Mouse (Mus musculus): ENCODE data around the gene Zfp420. TPM values are rescaled to one million over a fixed set of nuclear protein-coding genes. Genes with fewer than 3 reads are reported as not detected.
"Not testable (repeated sequence)": the region's sequence is repeated elsewhere in the genome, so short reads cannot be mapped to it uniquely, and the experiment has no call there.

Zfp420 gene
- polyA plus RNA-seq, 1 experiment from 2014 or later = 14.2 TPM

DNA sequence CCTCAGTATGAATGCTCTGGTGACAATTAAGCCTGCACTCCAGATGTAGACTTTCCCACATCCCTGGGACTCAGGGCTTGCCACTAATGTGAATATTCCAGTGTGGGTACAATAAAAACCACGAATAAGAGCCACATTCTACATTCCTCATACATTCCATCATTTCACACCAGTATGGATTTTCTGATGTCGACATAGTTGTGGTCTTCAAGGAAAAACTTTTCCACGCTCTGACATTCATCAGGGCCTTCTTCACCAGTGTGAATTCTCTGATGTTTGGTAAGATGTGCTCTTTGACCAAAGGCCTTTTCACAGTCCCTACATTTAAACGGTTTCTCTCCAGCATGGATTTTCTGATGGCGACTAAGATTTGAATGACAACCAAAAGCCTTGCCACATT lies 15.2 kb upstream of the Zfp420 start:
- Histone ChIP-seq H3K27ac (replicated peaks) (no peak overlapping the region), H3K9ac (replicated peaks) (no peak overlapping the region), H3K4me1 (no peaks in the 10 kb centered on the region), H3K9me3 (no peaks in the 10 kb centered on the region), H3K4me3 (no peak overlapping the region), H3K4me2 (replicated peaks) (no peak overlapping the region), H3K27me3 (no peaks in the 10 kb centered on the region), H3K36me3 (peaks cover 46% of the 10 kb centered on the region)
- WGBS = 94% methylated on average over 5 of the region's 5 CpGs
- no peak for ATAC-seq (ENCODE audit: low FRiP score, low read depth)

DNA sequence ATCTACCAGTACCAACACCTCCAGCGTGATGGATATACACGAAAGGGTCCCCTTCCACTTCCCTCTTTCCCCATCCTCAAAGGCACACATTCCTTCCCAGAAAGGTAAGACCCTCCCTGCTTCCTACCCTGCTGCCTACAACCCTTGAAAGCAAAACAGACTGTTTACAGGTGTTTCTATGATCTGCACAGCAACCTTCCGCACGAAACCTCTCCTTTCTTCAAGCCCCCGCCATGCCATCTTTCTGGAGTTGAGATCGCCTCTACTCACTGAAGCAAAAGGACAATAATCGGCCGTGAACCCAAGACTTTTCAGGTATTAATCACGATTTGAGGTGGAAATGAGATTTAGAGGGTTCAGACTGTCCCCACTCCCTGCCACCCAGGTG lies 7.0 kb upstream of the Zfp420 start:
- H3K4me1 ChIP-seq = peaks cover 10% of the 10 kb centered on the region
- H3K4me2 ChIP-seq (replicated peaks) = peak overlapping the region; percentile 81

DNA sequence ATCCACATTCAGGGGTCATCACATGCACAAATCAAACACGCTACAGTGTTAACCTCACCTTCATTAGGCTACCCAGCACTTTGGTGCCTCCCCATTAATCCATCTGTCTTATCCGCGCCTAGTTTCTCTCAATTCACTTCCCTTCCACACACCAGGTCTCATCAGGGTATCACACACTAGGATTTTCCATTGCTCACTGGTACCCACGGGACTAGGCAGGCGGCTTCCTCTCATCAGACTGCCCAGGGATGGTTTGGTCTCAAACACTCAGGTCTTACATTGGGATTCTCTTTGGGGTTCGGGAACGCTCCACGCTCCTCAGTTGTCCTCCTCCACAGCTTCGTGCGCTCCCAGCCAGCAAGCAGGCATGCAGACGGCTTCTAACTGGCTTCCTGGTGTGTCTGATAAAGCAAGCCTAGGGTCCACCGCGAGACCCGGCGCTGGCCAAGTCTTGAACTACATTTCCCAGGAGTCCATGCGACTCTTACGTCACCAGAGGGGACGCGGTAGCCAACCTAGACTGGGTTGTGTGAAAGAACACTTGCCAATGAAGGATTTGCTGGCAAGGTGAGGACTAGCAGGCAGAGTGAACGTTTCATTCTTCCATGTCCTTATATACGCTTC lies 6.4 kb upstream of the Zfp420 start, which contains the start of gene Zfp940:
Gene Zfp940, minus strand, starts transcription at position 451 of the 624 bp plus-strand sequence.
- H3K4me2 ChIP-seq (replicated peaks) = peak within 1 kb of the TSS; percentile 81
- peak within 1 kb of the TSS; percentile 70 for H3K9ac ChIP-seq (replicated peaks)
- peak; percentile 98 for ATAC-seq (ENCODE audit: low FRiP score, low read depth)
- peak within 1 kb of the TSS; percentile 58 for H3K4me3 ChIP-seq
- H3K36me3 ChIP-seq = peaks cover 18% of the 10 kb centered on the region
- no peaks in the 10 kb centered on the region for H3K27me3 ChIP-seq
- peak within 1 kb of the TSS; percentile 32 for H3K27ac ChIP-seq (replicated peaks)
- 0 out of 2 replicates have a peak, but pooled peaks cover 4% of the 10 kb centered on the region for H3K9me3 ChIP-seq
- peaks cover 10% of the 10 kb centered on the region for H3K4me1 ChIP-seq
- WGBS = 2% methylated on average over 21 of the region's 21 CpGs

More for the DNA sequence above, 7.0 kb upstream of the Zfp420 start:
- no peaks in the 10 kb centered on the region for H3K27me3 ChIP-seq
- H3K9ac ChIP-seq (replicated peaks) = peak overlapping the region; percentile 70
- peaks cover 19% of the 10 kb centered on the region for H3K36me3 ChIP-seq
- no peak for ATAC-seq (ENCODE audit: low FRiP score, low read depth)
- H3K9me3 ChIP-seq = 0 out of 2 replicates have a peak, but pooled peaks cover 4% of the 10 kb centered on the region
- no peak overlapping the region for H3K27ac ChIP-seq (replicated peaks)
- 56% methylated on average over 9 of the region's 9 CpGs for WGBS
- H3K4me3 ChIP-seq = peak overlapping the region; percentile 58

DNA sequence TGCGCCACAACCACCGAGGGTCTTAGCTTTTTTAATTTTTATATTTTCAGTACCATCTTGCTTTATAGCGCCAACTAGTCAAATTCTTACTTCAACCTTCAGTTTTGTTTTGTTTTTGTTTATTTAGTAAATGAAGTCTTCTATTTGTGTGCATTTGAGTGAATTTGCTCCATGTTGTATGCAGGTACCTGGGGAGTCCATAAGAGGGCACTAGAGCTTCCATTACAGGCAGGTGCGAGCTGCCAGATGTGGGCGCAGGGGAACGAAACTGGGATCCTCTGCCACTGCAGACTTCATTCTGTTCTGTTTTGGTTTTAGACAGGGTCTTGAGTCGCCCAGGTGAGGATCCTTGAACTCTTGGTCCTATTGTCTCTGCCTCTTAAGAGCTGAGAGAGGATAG lies 1.9 kb downstream of the Zfp420 start:
- no peaks in the 10 kb centered on the region for H3K9me3 ChIP-seq
- 0 out of 2 replicates have a peak, but pooled peaks cover 6% of the 10 kb centered on the region for H3K36me3 ChIP-seq
- peaks cover 7% of the 10 kb centered on the region for H3K4me1 ChIP-seq
- H3K4me3 ChIP-seq = no peak overlapping the region
- no peak overlapping the region for H3K4me2 ChIP-seq (replicated peaks)
- WGBS = 89% methylated on average over 7 of the region's 7 CpGs
- no peak overlapping the region for H3K27ac ChIP-seq (replicated peaks)
- no peaks in the 10 kb centered on the region for H3K27me3 ChIP-seq
- ATAC-seq (ENCODE audit: low FRiP score, low read depth) = no peak
- no peak overlapping the region for H3K9ac ChIP-seq (replicated peaks)

- no peak overlapping the region for H3K4me3 ChIP-seq
- peaks cover 38% of the 10 kb centered on the region for H3K9me3 ChIP-seq
- peaks cover 55% of the 10 kb centered on the region for H3K36me3 ChIP-seq
- H3K4me1 ChIP-seq = no peaks in the 10 kb centered on the region
- 92% methylated on average over 10 of the region's 10 CpGs for WGBS
- H3K4me2 ChIP-seq (replicated peaks) = no peak overlapping the region
- H3K9ac ChIP-seq (replicated peaks) = no peak overlapping the region
- no peak for ATAC-seq (ENCODE audit: low FRiP score, low read depth)
- H3K27ac ChIP-seq (replicated peaks) = no peak overlapping the region
- H3K27me3 ChIP-seq = no peaks in the 10 kb centered on the region
These were observed 14.5 kb downstream of the Zfp420 start for GRCm38 (mm10) chr7:29874256-29874655.

DNA sequence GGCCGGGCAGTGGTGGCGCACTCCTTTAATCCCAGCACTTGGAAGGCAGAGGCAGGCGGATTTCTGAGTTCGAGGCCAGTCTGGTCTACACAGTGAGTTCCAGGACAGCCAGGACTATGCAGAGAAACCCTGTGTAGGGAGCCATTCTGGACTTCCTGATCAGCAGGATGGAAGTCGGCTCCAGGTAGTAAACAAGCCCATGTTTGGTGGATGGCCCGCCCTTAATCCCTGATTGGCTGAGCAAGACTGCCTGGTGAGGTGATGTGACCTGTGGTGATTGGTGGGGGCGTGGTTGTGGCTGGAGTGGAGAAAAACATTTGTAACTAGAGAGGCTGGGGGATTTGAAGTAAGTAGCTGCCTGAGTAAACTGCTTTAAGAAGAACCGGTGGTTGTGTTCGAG lies 17.8 kb downstream of the Zfp420 start:
- Histone ChIP-seq H3K9me3 (peaks cover 30% of the 10 kb centered on the region), H3K36me3 (peaks cover 50% of the 10 kb centered on the region)
- 94% methylated on average over 9 of the region's 9 CpGs for WGBS
- H3K9ac ChIP-seq (replicated peaks); H3K27ac ChIP-seq (replicated peaks); ATAC-seq (ENCODE audit: low FRiP score, low read depth); H3K4me3 ChIP-seq; H3K4me2 ChIP-seq (replicated peaks); H3K27me3 ChIP-seq; H3K4me1 ChIP-seq: not testable (repeated sequence)

- Histone ChIP-seq H3K4me3 (no peak overlapping the region), H3K4me1 (no peaks in the 10 kb centered on the region), H3K27me3 (no peaks in the 10 kb centered on the region), H3K27ac (replicated peaks) (no peak overlapping the region), H3K9me3 (peaks cover 23% of the 10 kb centered on the region), H3K36me3 (peaks cover 32% of the 10 kb centered on the region), H3K4me2 (replicated peaks) (no peak overlapping the region), H3K9ac (replicated peaks) (no peak overlapping the region)
- WGBS = 83% methylated on average over 7 of the region's 7 CpGs
- ATAC-seq (ENCODE audit: low FRiP score, low read depth) = no peak
These were observed 20.3 kb downstream of the Zfp420 start for GRCm38 (mm10) chr7:29880056-29880455.

DNA sequence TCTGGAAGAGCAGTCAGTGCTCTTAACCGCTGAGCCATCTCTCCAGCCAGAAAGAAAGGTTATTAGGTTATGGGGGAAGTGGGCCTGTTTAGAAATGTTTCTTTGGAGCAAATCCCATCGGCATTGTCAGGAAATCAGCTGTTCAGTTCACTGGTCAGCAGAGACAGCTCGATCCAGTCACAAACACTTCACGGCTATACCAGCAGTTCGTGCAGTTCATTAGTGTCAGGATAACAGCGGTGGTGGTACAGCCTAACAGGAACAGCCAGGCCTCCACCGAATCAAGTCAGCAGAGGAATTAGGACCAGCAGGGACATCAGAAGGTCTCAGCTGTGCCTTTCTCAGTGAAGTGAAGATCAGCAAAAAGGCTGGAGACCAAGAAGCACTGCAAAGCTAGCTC lies 21.1 kb downstream of the Zfp420 start:
- no peak overlapping the region for H3K9ac ChIP-seq (replicated peaks)
- WGBS = 92% methylated on average over 7 of the region's 7 CpGs
- H3K4me2 ChIP-seq (replicated peaks) = no peak overlapping the region
- H3K4me1 ChIP-seq = no peaks in the 10 kb centered on the region
- peaks cover 24% of the 10 kb centered on the region for H3K36me3 ChIP-seq
- no peak overlapping the region for H3K27ac ChIP-seq (replicated peaks)
- no peak overlapping the region for H3K4me3 ChIP-seq
- H3K9me3 ChIP-seq = peaks cover 24% of the 10 kb centered on the region
- ATAC-seq (ENCODE audit: low FRiP score, low read depth) = no peak
- H3K27me3 ChIP-seq = no peaks in the 10 kb centered on the region

GRCm38 (mm10) chr7:29890501-29890900 lies 30.7 kb downstream of the Zfp420 start:
- Histone ChIP-seq H3K4me2 (replicated peaks) (no peak overlapping the region), H3K9ac (replicated peaks) (no peak overlapping the region), H3K4me1 (no peaks in the 10 kb centered on the region), H3K4me3 (no peak overlapping the region), H3K36me3 (peaks cover 60% of the 10 kb centered on the region), H3K9me3 (peaks cover 57% of the 10 kb centered on the region), H3K27me3 (no peaks in the 10 kb centered on the region), H3K27ac (replicated peaks) (no peak overlapping the region)
- ATAC-seq (ENCODE audit: low FRiP score, low read depth) = no peak
- WGBS = 95% methylated on average over 7 of the region's 7 CpGs

GRCm38 (mm10) chr7:29892756-29893155 lies 33.0 kb downstream of the Zfp420 start:
- H3K9me3 ChIP-seq = peaks cover 51% of the 10 kb centered on the region
- H3K27me3 ChIP-seq = no peaks in the 10 kb centered on the region
- H3K9ac ChIP-seq (replicated peaks) = no peak overlapping the region
- H3K4me2 ChIP-seq (replicated peaks) = no peak overlapping the region
- WGBS = 96% methylated on average over 4 of the region's 4 CpGs
- H3K4me1 ChIP-seq = no peaks in the 10 kb centered on the region
- no peak overlapping the region for H3K4me3 ChIP-seq
- H3K27ac ChIP-seq (replicated peaks) = no peak overlapping the region
- H3K36me3 ChIP-seq = peaks cover 81% of the 10 kb centered on the region
- no peak for ATAC-seq (ENCODE audit: low FRiP score, low read depth)

- H3K4me3 ChIP-seq = no peak overlapping the region
- no peaks in the 10 kb centered on the region for H3K4me1 ChIP-seq
- no peak overlapping the region for H3K27ac ChIP-seq (replicated peaks)
- no peak for ATAC-seq (ENCODE audit: low FRiP score, low read depth)
- H3K36me3 ChIP-seq = peaks cover 94% of the 10 kb centered on the region
- no peak overlapping the region for H3K4me2 ChIP-seq (replicated peaks)
- WGBS = 96% methylated on average over 3 of the region's 4 CpGs
- H3K9ac ChIP-seq (replicated peaks) = no peak overlapping the region
- H3K9me3 ChIP-seq = peaks cover 35% of the 10 kb centered on the region
- H3K27me3 ChIP-seq = no peaks in the 10 kb centered on the region
These were observed 38.6 kb downstream of the Zfp420 start for GRCm38 (mm10) chr7:29898351-29898750.

DNA sequence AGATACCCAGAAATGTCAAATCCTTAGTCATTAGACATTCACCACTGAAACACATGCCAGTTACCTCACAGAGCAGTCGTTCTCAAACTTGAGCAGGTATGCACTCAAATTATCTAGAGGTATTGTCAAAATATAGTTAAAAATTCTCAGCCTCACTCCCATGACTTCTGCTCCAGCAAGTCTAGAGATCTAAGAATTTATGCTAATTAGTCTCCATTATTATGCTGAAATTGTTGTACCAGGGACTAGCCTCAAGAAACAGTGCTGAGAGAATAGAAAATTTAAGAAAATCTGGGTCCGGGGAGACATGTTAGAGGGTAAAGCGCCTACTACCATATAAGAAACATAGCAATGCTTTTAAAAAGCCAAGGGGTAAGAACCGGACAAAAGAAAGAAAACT lies 44.3 kb downstream of the Zfp420 start:
- 97% methylated on average over 4 of the region's 4 CpGs for WGBS
- Histone ChIP-seq H3K4me3 (no peak overlapping the region), H3K9me3 (no peaks in the 10 kb centered on the region), H3K36me3 (peaks cover 44% of the 10 kb centered on the region), H3K4me1 (peaks cover 10% of the 10 kb centered on the region), H3K27ac (replicated peaks) (no peak overlapping the region), H3K4me2 (replicated peaks) (no peak overlapping the region), H3K27me3 (no peaks in the 10 kb centered on the region), H3K9ac (replicated peaks) (no peak overlapping the region)
- ATAC-seq (ENCODE audit: low FRiP score, low read depth) = no peak

Data from midbrain, embryonic 12.5 days (tissue).